Mouse (Mus musculus) left cerebral cortex, adult 2 months (tissue): ENCODE results near the gene Rpgrip1. TPM values are rescaled to one million over a fixed set of nuclear protein-coding genes. Genes with fewer than 3 reads are reported as not detected.
"Not testable (repeated sequence)": the region's sequence is repeated elsewhere in the genome, so short reads cannot be mapped to it uniquely, and the experiment has no call there.

ENCODE experiments used
- DNase-seq, 2 experiments: peaks; one replicate each; pipeline ENCODE4 v3.0.0; 2021 to 2022; ENCODE audit warnings: low spot score in 2 of 2, mixed read lengths in 1 of 2; ENCODE audit errors: extremely low spot score in 1 of 2
- H3K27ac ChIP-seq: fragments of 200-600 bp; 2 replicates; pipeline ENCODE4 v1.8.1; 2022
- H3K4me3 ChIP-seq: fragments of 200-600 bp; 2 replicates; pipeline ENCODE4 v1.8.1; 2022
- CTCF ChIP-seq: fragments of 200-600 bp; IDR thresholded peaks from 2 replicates; pipeline ENCODE4 v1.8.1; 2022; ENCODE audit warnings: antibody characterized with exemption, mild to moderate bottlenecking, moderate library complexity
- intact Hi-C: fragments of 180-260 bp; cut with DNase I; formaldehyde crosslinking; loops from one replicate; pipeline ENCODE4 v1.15.1; 2025
- long read RNA-seq, 2 experiments: library from polyadenylated mRNA; stranded (forward); transcript quantifications; one replicate each; pipeline ENCODE4 v2.0.0; 2021; ENCODE audit warnings: borderline mapping rate in 2 of 2
- total RNA-seq, 2 experiments: library from RNA; stranded (reverse); gene quantifications; 2 replicates each; pipeline ENCODE4 v1.2.3; 2021

Rpgrip1 gene
- 1 to 10 TPM; 1.5 to 1.8 TPM for total RNA-seq
- long read RNA-seq, experiment 1, partial matches to known transcripts: 1 of 3 reads
- long read RNA-seq, experiment 1, other reads (novel, unspliced or antisense): 2 of 3 reads
- long read RNA-seq, experiment 2, partial matches to known transcripts: 0 of 3 reads
- long read RNA-seq, experiment 2, other reads (novel, unspliced or antisense): 3 of 3 reads

DNA sequence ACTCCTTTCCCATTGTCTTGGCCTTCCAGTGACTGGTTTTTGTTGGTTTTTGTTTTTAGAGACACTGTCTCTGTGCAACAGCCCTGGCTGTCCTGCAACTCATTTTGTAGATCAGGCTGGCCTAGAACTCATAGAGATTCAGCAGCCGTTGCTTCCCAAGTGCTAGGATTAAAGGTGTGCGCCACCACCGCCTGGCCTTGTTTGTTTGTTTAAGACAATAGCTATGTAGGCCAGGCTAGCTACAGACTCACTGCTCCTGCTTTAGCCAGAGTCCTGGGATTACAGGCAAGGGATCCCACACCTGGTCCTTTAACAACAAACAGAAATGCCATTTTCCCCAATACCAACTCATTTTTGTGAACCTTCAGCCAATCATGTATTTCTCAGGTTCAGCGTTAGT lies at the start of gene Rpgrip1:
Gene Rpgrip1, plus strand, starts transcription at position 359 of the 400 bp plus-strand sequence.
- DNase-seq: no peak
- intact Hi-C loops: no loop called here
- TF ChIP-seq CTCF: no peak
- no peak within 1 kb of the TSS for H3K4me3 ChIP-seq
- no peak within 1 kb of the TSS for H3K27ac ChIP-seq

DNA sequence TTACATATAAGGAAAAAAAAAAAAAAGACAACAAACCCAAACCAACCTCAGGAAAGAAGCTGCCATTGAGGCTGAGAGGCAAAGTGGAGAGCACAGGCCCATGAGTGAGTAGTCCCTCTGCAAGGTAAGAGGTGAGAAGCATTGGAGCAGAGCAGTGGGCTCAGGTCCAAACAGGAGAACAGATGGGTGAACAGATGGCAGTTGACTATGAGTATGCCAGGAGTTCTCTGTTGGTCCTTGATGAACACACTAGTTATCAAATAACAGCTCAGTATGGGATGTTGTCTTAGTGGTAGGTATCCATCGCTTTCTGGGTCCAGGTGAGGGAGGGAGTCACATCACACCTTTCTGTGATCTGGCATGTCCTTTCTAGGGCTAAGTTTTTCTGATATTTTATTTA lies 49.7 kb upstream of the Rpgrip1 start:
- Histone ChIP-seq H3K27ac (no peak overlapping the region), H3K4me3 (no peak overlapping the region)
- no peak for DNase-seq
- no peak; the same call in 1 of the 2 replicates for TF ChIP-seq CTCF
- intact Hi-C loops: no loop called here

DNA sequence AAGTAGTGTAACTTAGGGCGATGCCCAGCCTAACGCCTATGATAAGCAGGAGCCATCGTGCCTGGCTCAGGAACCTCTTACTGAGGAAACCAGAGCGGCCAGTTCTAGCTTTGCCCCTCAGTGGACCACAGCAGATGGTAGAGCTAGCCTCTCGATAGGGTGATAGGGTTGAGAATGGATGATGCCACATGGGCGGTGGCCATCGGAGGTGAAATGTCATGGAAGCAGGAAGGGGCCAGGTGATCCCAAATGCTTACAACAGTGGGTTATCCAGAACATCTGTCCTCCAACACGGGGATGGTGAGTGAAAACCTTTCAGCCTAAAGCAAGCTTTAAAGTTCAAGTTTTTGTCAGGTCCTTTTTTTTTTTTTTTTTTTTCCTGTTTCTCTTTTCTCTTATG lies 48.7 kb upstream of the Rpgrip1 start:
- no peak overlapping the region for H3K27ac ChIP-seq
- no peak for TF ChIP-seq CTCF
- H3K4me3 ChIP-seq: no peak overlapping the region
- intact Hi-C loops: no loop called here
- DNase-seq: no peak

DNA sequence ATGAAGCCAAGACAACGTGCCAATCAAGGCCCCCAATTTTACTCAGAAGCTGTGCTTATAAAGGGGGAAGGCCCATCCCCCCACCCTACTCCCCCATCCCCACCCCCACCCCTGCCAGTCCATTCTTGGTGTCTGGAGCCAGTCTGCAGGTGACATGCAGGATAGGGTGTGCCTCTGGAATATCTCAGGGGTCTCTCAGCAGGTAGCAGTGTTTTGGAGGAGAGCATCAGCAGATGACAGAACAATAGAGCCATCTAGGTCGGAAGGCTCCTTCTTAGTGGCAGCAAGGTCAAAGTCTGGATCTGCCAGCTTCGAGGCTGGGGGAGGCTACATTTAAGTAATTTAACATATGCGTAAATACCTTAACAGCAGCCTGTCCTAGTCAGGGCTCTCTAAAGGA lies 44.4 kb upstream of the Rpgrip1 start:
- Histone ChIP-seq H3K27ac (no peak overlapping the region), H3K4me3 (no peak overlapping the region)
- DNase-seq: no peak
- no peak for TF ChIP-seq CTCF
- intact Hi-C loops: no loop called here

DNA sequence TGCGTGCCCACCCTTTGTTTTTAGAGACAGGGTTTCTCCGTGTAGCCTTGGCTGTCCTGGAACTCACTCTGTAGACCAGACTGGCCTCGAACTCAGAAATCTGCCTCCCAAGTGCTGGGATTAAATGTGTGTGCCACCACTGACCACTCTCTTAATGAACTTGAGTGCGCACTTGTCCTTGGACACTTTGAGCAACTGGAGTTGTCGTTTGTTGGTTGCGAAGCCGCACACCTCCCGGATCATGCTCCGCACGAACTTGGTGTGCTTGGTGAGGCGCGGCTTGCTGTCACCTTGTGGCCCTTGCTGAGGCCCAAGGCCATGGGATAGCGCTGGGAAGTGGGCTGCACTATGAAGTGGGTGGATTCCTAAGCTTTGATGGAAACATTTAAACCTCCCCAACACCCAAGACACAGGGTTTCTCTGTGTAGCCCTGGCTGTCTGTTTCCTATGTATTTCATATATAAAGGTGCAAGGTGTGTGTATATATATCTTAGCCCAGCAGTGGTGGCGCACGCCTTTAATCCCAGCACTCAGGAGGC lies 38.8 kb upstream of the Rpgrip1 start:
- intact Hi-C loops: no loop called here
- H3K27ac ChIP-seq: no peak overlapping the region
- no peak for DNase-seq
- H3K4me3 ChIP-seq: no peak overlapping the region
- TF ChIP-seq CTCF: no peak

DNA sequence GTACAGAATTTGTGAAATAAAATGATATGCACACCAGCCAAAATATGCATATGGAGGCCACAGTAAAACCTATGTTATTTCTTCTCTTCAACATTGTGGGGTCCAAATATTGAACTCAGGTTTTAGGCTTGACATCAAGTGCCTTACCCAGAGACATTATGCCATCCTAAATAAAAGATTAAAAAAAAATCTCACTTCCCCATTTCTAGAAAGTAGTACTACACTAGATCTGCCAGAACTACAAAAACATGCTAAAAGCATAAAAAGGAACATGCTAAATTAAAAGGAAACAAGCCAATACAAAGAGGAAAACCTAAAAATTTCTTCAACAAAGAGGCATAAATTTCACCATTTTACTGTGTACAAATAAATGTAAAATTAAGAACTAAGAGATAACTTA lies 27.4 kb upstream of the Rpgrip1 start:
- DNase-seq: no peak
- Histone ChIP-seq H3K27ac (no peak overlapping the region), H3K4me3 (no peak overlapping the region)
- intact Hi-C loops: loop anchor here (5.0 kb wide), 2 partner anchors 89 to 134 kb away; no protein-coding TSS in a partner anchor
- no peak for TF ChIP-seq CTCF

DNA sequence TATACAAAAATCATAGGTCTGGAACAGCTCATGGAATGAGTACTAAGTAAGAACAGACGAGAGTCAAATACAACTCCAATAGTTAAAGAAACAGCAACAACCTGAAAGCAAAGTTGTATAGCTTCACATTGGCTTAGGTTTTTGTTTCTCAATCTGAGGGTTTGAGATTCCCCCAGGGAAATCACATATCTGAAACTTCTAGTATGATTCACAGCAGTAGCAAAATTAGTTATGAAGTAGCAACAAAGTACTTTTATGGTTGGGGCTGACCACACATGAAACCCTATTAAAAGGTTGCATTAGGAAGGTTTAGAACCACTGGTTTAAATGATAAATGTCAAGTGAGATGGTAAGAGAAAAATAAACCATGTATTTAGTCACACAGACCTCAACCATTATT lies 16.0 kb upstream of the Rpgrip1 start:
- H3K4me3 ChIP-seq: no peak overlapping the region
- no peak for DNase-seq
- TF ChIP-seq CTCF: no peak

DNA sequence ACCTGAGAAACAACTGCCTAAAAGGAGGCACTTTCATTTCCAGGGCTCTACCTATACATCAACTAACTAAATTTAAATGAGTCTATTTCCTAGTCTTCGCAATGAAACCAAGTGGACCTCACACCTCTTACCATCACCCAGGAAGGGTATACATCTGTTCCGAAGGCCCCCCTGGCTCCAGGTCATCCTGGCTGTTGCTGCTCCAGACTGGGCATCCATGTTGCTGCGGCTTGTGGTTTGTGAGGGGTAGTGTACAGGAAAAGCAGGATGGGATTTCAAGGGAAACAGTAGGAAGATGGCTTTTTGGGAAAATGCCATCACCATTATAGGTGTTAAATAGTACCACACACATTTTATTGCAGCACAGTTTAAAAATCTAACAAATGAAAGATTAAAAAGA lies 13.3 kb upstream of the Rpgrip1 start:
- intact Hi-C loops, DNase-seq, H3K27ac ChIP-seq, H3K4me3 ChIP-seq: not testable (repeated sequence)

More for the DNA sequence above, 16.0 kb upstream of the Rpgrip1 start:
- no peak overlapping the region for H3K27ac ChIP-seq
- intact Hi-C loops: loop anchor here (5.0 kb wide), 1 partner anchor 72 kb away; the partner anchor contains the start of gene Zfp219

DNA sequence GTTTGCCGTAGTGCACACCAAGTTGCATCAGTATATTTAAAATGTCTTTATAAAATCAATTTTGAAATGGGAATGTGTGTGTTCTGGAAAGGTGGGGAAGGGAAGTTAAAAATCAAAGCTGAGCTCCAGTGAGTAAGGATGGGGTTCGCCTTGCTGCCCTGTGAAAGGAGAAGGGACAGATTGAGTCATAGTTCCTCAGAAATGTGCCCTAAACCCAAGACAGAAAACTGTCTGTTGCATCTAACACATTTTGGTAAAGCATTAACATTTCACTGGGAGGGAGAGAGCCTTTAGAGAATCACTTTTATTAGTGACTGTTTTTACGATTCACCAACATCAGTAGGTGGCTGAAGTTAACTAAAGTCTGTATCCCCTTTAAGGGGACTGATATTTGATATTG lies 12.1 kb upstream of the Rpgrip1 start:
- H3K4me3 ChIP-seq, DNase-seq, intact Hi-C loops, H3K27ac ChIP-seq: not testable (repeated sequence)

DNA sequence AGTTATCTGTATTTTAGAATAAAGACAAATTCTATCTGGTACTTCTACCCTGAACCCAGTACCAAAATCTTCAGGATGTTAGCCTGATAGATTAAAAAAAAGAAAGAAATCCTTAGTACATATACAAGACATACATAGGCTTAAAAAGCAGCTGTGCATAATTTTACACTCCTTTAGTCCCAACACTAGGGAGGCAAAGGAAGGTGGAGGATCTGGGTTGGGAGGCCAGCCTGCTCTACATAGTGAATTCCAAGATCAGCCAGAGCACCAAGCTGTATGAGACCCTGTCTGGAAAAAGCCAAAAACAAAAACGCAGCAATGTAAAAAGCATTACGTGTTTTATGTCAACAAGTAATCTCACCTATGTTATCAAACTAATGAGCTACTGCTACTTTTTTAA lies 10.9 kb upstream of the Rpgrip1 start:
- H3K27ac ChIP-seq: no peak overlapping the region
- H3K4me3 ChIP-seq: no peak overlapping the region
- intact Hi-C loops: no loop called here
- DNase-seq: no peak
- no peak for TF ChIP-seq CTCF

DNA sequence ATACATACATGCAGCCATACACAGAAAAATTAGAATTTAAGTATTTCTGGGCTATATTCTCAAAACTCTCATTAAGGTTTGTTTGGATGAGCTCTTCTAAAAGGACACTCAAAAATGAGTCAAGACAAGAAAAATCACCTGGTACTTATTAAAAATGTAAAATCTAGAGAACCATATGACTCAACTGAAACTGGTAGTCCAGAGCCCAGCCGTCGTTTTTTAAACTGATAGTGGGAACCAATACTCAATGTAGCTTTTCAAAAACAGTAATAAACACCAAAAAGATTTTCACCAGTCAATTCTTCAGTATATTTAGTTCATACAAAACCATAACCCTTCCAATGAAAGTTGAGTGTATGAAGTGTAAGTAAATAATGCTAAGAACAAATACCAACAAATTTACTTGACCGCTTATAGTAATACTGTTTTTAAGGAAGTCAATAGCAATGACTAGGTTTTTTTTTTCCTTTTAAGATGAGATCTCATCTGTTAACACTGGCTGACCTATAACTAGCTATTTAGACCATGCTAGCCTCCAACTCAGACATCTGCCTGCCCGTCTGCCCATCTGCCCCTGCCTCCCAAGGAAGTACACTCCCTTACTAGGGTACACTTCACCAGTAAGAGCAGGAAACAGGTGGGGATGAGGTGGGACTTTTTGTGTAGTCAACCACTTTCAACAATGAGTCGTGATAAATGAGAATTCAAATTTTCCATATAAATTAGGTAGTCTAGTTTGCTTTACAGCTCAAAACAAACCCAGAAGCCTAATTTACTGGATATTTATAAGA lies 10.1 kb upstream of the Rpgrip1 start:
- no peak overlapping the region for H3K4me3 ChIP-seq
- H3K27ac ChIP-seq: no peak overlapping the region
- intact Hi-C loops: loop anchor here (10.0 kb wide), 3 partner anchors 196 to 1006 kb away; partner anchors contain the start of genes Ang, Mettl3 and Rnase4
- DNase-seq: no peak
- TF ChIP-seq CTCF: no peak
